Mouse (Mus musculus) forebrain, embryonic 12.5 days (tissue): ENCODE measurements around the gene Myo10. TPM values are rescaled to one million over a fixed set of nuclear protein-coding genes. Genes with fewer than 3 reads are reported as not detected.

ENCODE experiments used
- ATAC-seq: fragments of 200-750 bp; cut with Nextera tagmentation; 2 replicates; pipeline ENCODE4 v1.8.0; 2017; ENCODE audit warnings: moderate TSS enrichment; ENCODE audit not compliant: low FRiP score
- H3K27ac ChIP-seq: fragments of 300-500 bp; sonication (generic); 2 replicates; pipeline ENCODE4 v1.5.1; 2016; ENCODE audit warnings: mild to moderate bottlenecking
- H3K27me3 ChIP-seq: fragments of 300-500 bp; sonication (generic); 2 replicates; pipeline ENCODE4 v1.6.1; 2016; ENCODE audit warnings: mild to moderate bottlenecking
- H3K36me3 ChIP-seq: fragments of 300-500 bp; sonication (generic); replicated peaks from 2 replicates; pipeline ENCODE4 v1.6.1; 2016; ENCODE audit warnings: mild to moderate bottlenecking
- H3K4me1 ChIP-seq: fragments of 300-500 bp; sonication (generic); 2 replicates; pipeline ENCODE4 v1.6.1; 2016
- H3K4me2 ChIP-seq: fragments of 300-500 bp; sonication (generic); 2 replicates; pipeline ENCODE4 v1.6.1; 2016; ENCODE audit warnings: mild to moderate bottlenecking, moderate library complexity
- H3K4me3 ChIP-seq: fragments of 300-500 bp; sonication (generic); replicated peaks from 2 replicates; pipeline ENCODE4 v1.5.1; 2016; ENCODE audit warnings: mild to moderate bottlenecking
- H3K9ac ChIP-seq: fragments of 300-500 bp; sonication (generic); 2 replicates; pipeline ENCODE4 v1.6.1; 2016; ENCODE audit warnings: mild to moderate bottlenecking
- H3K9me3 ChIP-seq: fragments of 300-500 bp; sonication (generic); 2 replicates; pipeline ENCODE4 v1.6.1; 2016
- WGBS: fragments of 180-500 bp; shearing (Covaris S2); methylation state at CpG from one replicate; pipeline ENCODE4 v1.1.7; 2016; 5-methylcytosine and 5-hydroxymethylcytosine counted together
- polyA plus RNA-seq: library from polyadenylated mRNA; unstranded; fragments of >200 nt; fragmentation: Nextera tagmentation; extraction: Ambion mirVana; gene quantifications from 2 replicates; pipeline ENCODE4 v1.2.1, GENCODE M21; 2016

The Myo10 gene
- polyA plus RNA-seq, 1 experiment from 2014 or later, result 65.6 TPM

DNA sequence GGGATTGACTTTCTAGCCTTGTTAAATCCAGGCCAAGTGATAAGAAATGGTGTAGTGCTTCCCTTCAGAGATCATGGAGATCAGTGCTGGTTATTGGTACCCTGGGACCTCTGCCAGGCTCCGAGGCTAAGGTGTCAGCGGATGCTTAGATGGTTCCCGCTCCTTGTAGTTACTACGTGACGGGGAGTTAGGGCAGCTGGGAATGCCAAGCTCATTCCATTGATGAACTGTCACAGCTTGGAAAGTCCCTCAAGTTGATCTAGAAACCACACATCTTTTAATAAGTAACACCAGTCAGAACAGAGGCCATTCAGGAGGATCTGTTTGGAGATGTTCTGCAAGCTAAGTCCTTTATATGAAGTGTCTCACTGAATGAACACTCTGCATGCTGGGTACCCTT, 16.9 kb downstream of the Myo10 start:
- H3K4me3 ChIP-seq, result no peak overlapping the region
- H3K4me2 ChIP-seq, result no peak overlapping the region
- no peak overlapping the region for H3K9ac ChIP-seq
- WGBS, result 90% methylated on average over 5 of the region's 5 CpGs
- H3K4me1 ChIP-seq, result peaks cover 16% of the 10 kb centered on the region
- ATAC-seq, result no peak
- no peaks in the 10 kb centered on the region for H3K9me3 ChIP-seq
- H3K27me3 ChIP-seq, result peaks cover 24% of the 10 kb centered on the region
- no peaks in the 10 kb centered on the region for H3K36me3 ChIP-seq
- no peak overlapping the region for H3K27ac ChIP-seq

DNA sequence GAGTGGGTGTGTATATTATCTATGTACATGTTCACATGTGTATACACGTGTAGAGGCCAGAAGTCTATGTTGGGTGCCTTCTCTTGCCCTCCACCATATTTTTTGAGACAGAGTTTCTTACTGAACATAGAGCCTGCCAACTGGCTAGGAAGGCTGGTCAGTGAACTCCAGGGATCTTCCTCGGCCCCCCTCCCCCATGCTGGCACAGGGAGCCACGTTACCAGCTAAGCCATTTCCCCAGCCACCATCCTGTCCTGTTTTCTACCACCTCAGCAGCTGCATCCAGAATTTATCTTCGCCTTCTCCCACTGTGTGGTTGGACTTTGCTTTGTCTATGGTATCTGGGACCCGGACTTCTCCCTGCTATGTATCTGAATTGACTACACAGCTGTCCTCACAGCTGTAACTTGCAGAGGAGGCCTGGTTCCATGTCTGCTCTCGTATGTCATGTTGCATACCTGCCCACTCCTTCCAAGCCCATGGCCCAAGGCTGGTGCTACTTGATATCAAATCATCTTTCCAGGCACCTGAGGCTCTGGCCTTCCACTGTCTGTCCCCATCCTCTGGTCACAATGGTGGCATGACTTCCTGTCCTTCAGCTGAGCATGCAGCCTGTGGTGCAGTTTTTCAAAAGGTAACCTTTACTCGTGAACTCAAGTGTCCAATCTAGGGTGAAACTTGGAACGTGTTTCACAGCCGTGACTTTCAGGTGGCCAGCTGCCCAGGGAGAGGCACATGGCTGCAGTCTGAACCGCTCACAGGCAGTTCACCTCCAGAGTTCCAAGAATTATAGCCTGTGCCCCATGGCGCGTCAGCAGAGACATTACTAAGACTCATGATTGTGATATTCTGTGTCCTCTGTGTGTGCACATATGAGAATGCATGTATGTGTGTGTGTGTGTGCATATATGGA, 18.8 kb downstream of the Myo10 start:
- no peaks in the 10 kb centered on the region for H3K36me3 ChIP-seq
- no peaks in the 10 kb centered on the region for H3K9me3 ChIP-seq
- peaks cover 16% of the 10 kb centered on the region for H3K4me1 ChIP-seq
- no peak for ATAC-seq
- H3K9ac ChIP-seq, result no peak overlapping the region
- WGBS, result 85% methylated on average over 12 of the region's 12 CpGs
- peaks cover 32% of the 10 kb centered on the region for H3K27me3 ChIP-seq
- H3K27ac ChIP-seq, result no peak overlapping the region
- H3K4me3 ChIP-seq, result no peak overlapping the region
- H3K4me2 ChIP-seq, result no peak overlapping the region

GRCm38 (mm10) chr15:25642214-25643058, 20.1 kb downstream of the Myo10 start:
- H3K36me3 ChIP-seq, result no peaks in the 10 kb centered on the region
- WGBS, result 36% methylated on average over 9 of the region's 9 CpGs
- peak; percentile 82; the same call in 1 of the 2 replicates for ATAC-seq
- no peak overlapping the region for H3K4me2 ChIP-seq
- no peaks in the 10 kb centered on the region for H3K9me3 ChIP-seq
- H3K4me1 ChIP-seq, result peaks cover 16% of the 10 kb centered on the region
- H3K27me3 ChIP-seq, result peaks cover 35% of the 10 kb centered on the region
- H3K27ac ChIP-seq, result no peak overlapping the region
- H3K9ac ChIP-seq, result no peak overlapping the region
- H3K4me3 ChIP-seq, result no peak overlapping the region

DNA sequence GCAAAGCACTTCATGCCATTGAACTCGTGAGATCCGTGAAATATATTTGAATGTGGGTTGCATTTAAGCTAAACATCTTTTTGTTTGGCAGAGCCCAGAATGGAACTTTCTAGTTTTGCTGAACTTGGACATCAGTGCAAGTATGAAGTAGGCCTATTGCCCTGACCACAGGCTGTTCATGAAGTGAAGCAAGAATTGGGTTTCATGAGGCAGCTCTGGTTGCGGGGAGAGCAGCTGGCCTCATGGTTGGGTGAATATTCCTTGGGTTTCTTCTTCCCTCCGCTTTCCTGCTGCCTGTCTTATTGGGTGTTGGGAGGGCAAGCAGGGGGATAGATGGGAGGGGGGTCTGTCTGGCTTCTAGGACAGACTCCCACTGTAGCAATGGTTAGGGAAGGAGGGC, 23.5 kb downstream of the Myo10 start:
- Histone ChIP-seq H3K36me3 (no peaks in the 10 kb centered on the region), H3K27ac (no peak overlapping the region), H3K9me3 (0 out of 2 replicates have a peak, but pooled peaks cover 4% of the 10 kb centered on the region), H3K27me3 (peaks cover 20% of the 10 kb centered on the region), H3K9ac (no peak overlapping the region), H3K4me2 (no peak overlapping the region), H3K4me3 (no peak overlapping the region), H3K4me1 (peaks cover 16% of the 10 kb centered on the region)
- ATAC-seq, result no peak
- WGBS, result 88% methylated on average over 4 of the region's 4 CpGs

DNA sequence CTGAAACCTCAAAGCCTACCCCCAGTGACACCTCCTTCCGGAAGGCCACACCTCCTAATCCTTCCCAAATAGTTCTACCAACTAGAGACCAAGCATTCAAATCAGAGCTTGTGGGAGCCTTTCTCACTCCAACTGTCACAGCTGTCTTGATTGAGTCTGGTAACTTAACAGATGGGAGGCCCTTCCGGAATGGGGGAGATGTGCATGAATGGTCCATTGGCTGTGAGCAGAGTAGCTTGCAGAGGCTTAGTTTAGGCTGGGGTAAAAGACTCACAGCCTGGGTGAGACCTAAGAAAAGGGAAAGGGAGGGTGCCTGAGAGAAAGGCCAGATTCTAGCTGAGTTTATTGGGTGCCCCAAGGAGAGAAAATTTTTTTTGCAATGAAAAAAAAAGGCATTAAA, 26.0 kb downstream of the Myo10 start:
- WGBS, result 82% methylated on average over 2 of the region's 2 CpGs
- no peak for ATAC-seq

GRCm38 (mm10) chr15:25650371-25650770, 28.0 kb downstream of the Myo10 start:
- Histone ChIP-seq H3K4me3 (no peak overlapping the region), H3K4me1 (peaks cover 8% of the 10 kb centered on the region), H3K27me3 (peaks cover 17% of the 10 kb centered on the region), H3K27ac (no peak overlapping the region), H3K4me2 (no peak overlapping the region), H3K36me3 (no peaks in the 10 kb centered on the region), H3K9me3 (0 out of 2 replicates have a peak, but pooled peaks cover 4% of the 10 kb centered on the region), H3K9ac (no peak overlapping the region)
- WGBS, result 77% methylated on average over 5 of the region's 5 CpGs
- no peak for ATAC-seq

More for the DNA sequence above, 26.0 kb downstream of the Myo10 start:
- Histone ChIP-seq H3K27me3 (peaks cover 21% of the 10 kb centered on the region), H3K4me3 (no peak overlapping the region), H3K9me3 (0 out of 2 replicates have a peak, but pooled peaks cover 4% of the 10 kb centered on the region), H3K9ac (no peak overlapping the region), H3K36me3 (no peaks in the 10 kb centered on the region), H3K4me2 (no peak overlapping the region), H3K4me1 (peaks cover 3% of the 10 kb centered on the region), H3K27ac (no peak overlapping the region)

DNA sequence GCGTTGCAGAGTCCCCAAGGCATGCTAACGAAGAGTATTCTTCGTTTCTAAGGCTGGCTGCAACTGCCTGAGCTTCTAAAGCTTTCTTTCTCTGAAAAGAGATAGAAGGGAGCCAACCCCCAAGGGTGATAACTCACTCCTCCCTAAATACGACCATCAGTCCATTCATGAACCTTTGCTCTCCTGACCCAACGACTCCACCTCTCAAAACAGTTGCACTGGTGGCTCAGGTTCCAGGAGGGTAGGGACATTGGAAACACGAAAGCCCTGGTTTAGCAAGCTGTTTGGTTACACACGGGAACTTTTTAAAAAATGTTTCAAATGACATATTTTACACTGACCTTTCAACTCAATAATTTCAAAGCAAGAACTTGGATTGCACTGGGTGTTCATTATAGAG, 29.5 kb downstream of the Myo10 start:
- H3K4me2 ChIP-seq, result no peak overlapping the region
- H3K36me3 ChIP-seq, result no peaks in the 10 kb centered on the region
- 47% methylated on average over 7 of the region's 7 CpGs for WGBS
- H3K27me3 ChIP-seq, result peaks cover 9% of the 10 kb centered on the region; the same call in 1 of the 2 replicates
- no peak overlapping the region for H3K27ac ChIP-seq
- H3K4me3 ChIP-seq, result no peak overlapping the region
- no peak for ATAC-seq
- no peak overlapping the region for H3K9ac ChIP-seq
- H3K9me3 ChIP-seq, result 0 out of 2 replicates have a peak, but pooled peaks cover 4% of the 10 kb centered on the region
- H3K4me1 ChIP-seq, result peaks cover 8% of the 10 kb centered on the region

DNA sequence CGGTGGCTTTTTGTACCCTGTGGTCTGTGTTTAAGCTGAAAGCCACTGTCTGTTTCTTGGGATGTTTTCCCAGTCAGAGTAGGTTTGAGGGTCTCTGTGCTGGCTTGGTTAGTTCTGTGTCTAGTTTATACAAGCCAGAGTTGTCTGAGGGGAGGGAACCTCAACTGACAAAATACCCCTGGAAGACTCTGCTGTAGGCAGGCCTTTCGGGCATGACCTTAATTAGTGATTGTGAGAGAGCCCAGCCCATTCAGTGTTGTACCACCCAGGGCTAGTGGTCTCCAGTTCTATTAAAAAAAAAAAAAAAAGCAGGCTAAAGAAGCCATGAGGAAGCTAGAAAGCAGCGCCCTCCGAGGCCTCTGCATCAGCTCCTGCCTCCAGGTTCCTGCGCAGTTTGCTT, 30.0 kb downstream of the Myo10 start:
- WGBS, result 40% methylated on average over 5 of the region's 5 CpGs
- Histone ChIP-seq H3K9me3 (0 out of 2 replicates have a peak, but pooled peaks cover 4% of the 10 kb centered on the region), H3K4me2 (no peak overlapping the region), H3K4me1 (peaks cover 8% of the 10 kb centered on the region), H3K27me3 (peaks cover 9% of the 10 kb centered on the region; the same call in 1 of the 2 replicates), H3K36me3 (no peaks in the 10 kb centered on the region), H3K9ac (no peak overlapping the region), H3K4me3 (no peak overlapping the region), H3K27ac (no peak overlapping the region)
- no peak for ATAC-seq

DNA sequence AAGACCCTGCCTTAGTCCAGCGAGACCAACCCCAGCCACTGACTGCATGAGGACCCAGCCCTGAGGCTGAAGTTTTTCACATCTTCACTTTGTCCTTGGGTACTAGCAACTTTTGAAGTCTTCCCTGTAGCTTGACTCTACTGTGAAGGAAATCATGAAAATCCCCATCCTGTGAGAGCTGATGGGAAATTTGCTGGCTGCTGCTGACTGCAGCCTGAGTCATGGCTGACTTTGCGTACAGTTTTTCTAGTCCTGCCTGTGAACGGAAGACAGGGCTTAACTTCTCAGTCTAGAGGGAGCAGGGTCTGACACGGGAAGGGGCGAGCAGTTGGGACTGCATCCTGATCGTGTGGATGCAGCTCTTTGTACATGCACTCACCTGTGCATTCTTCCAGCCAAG, 30.6 kb downstream of the Myo10 start:
- H3K4me1 ChIP-seq, result peaks cover 8% of the 10 kb centered on the region
- WGBS, result 75% methylated on average over 6 of the region's 6 CpGs
- no peak overlapping the region for H3K9ac ChIP-seq
- no peak overlapping the region for H3K4me3 ChIP-seq
- 0 out of 2 replicates have a peak, but pooled peaks cover 2% of the 10 kb centered on the region for H3K9me3 ChIP-seq
- ATAC-seq, result no peak
- no peak overlapping the region for H3K27ac ChIP-seq
- no peaks in the 10 kb centered on the region for H3K36me3 ChIP-seq
- H3K4me2 ChIP-seq, result no peak overlapping the region
- peaks cover 9% of the 10 kb centered on the region; the same call in 1 of the 2 replicates for H3K27me3 ChIP-seq

DNA sequence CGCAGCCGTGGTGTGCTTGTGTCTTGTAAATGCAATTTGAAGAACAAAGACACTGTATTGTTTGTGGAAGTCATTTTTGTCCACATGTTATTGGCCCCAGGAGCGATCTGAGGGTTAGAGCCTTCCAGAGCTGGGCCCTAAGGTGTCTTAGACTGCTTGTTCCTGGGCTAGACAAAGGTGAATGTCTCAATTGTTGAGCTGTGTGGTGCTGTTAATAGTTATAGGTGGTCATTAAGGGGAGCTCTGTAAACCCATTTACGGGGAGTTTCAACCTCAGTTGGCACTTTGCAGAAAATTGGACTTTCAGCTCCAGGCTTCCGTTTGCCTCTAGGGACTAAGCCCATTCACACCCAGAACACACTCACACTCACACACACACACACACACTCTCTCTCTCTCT, 31.4 kb downstream of the Myo10 start:
- H3K9me3 ChIP-seq, result no peaks in the 10 kb centered on the region
- WGBS, result 72% methylated on average over 4 of the region's 5 CpGs
- no peak for ATAC-seq
- H3K27ac ChIP-seq, result no peak overlapping the region
- no peak overlapping the region for H3K4me2 ChIP-seq
- peaks cover 8% of the 10 kb centered on the region for H3K4me1 ChIP-seq
- H3K36me3 ChIP-seq, result no peaks in the 10 kb centered on the region
- H3K9ac ChIP-seq, result no peak overlapping the region
- no peak overlapping the region for H3K4me3 ChIP-seq
- H3K27me3 ChIP-seq, result peaks cover 9% of the 10 kb centered on the region; the same call in 1 of the 2 replicates

DNA sequence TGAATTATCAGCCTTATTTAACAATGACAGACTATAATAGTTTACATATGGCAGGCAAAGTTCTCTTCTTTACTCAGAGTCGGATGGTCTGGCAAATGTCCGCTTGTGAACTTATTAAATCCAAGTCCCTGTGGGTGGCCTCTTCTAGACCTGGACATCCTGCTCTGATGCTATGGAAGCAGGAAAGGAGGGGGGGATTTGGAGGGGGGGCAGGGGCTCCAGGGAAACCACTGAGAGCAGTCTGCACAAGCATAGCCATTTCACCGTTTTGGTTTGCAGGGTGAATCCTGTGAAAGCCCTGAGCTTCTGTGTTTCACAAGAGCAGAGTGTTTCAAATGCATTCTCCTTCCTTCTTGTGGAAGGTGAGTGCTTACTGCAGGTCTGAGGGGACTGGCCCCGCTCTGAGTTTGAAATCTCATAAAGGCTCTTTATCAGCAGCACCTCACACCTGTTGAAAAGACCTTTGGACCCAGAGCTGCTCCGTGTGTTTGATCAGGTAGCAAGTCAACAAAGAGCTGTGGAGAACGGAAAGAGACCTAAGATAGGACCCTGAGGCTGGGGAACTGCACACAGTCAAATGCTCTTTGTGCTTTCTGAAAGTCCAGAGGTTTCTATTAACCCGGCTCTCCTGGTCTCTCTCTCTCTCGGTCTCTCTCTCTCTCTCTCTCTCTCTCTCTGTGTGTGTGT, 40.7 kb downstream of the Myo10 start:
- Histone ChIP-seq H3K36me3 (no peaks in the 10 kb centered on the region), H3K27ac (no peak overlapping the region), H3K27me3 (peaks cover 26% of the 10 kb centered on the region), H3K9ac (no peak overlapping the region), H3K9me3 (no peaks in the 10 kb centered on the region), H3K4me3 (no peak overlapping the region), H3K4me1 (peaks cover 5% of the 10 kb centered on the region; the same call in 1 of the 2 replicates), H3K4me2 (no peak overlapping the region)
- no peak for ATAC-seq
- 38% methylated on average over 8 of the region's 8 CpGs for WGBS
